Mouse (Mus musculus): ENCODE data around the gene Prnp. TPM values are rescaled to one million over a fixed set of nuclear protein-coding genes. Genes with fewer than 3 reads are reported as not detected.

The Prnp gene
- total RNA-seq, 1 experiment from 2014 or later, result 74.6 TPM

Other genes with a start within 250 kb of the Prnp start
- gene Erv3, start 50.2 kb upstream of the Prnp start, total RNA-seq (2021), result not detected in 2 replicates
- gene Prn, start within 50 bp of the Prnp start, total RNA-seq (2021), result 0.79 and 1.1 TPM in 2 replicates
- 0.98 and 2.8 TPM in 2 replicates for gene Prnd, start 40.9 kb downstream of the Prnp start, total RNA-seq (2021)
- 9.4 and 22.2 TPM in 2 replicates for gene Rassf2, start 120.3 kb downstream of the Prnp start, total RNA-seq (2021)
- gene Slc23a2, start 235.2 kb downstream of the Prnp start, total RNA-seq (2021), result 82.8 and 109 TPM in 2 replicates

Data from adrenal gland, postnatal 14 days (tissue).